Mouse (Mus musculus) forebrain, embryonic 10.5 days (tissue): ENCODE measurements around the gene Spz1. TPM values are rescaled to one million over a fixed set of nuclear protein-coding genes. Genes with fewer than 3 reads are reported as not detected.
"Not testable (repeated sequence)": the region's sequence is repeated elsewhere in the genome, so short reads cannot be mapped to it uniquely, and the experiment has no call there.

ENCODE experiments used
- DNase-seq: peaks from one replicate; pipeline ENCODE4 v3.0.0-alpha.2; 2017; ENCODE audit warnings: low spot score; ENCODE audit errors: extremely low spot score
- H3K27ac ChIP-seq: fragments of 300-500 bp; sonication (generic); 2 replicates; pipeline ENCODE4 v1.5.1; 2016; ENCODE audit warnings: mild to moderate bottlenecking
- H3K27me3 ChIP-seq: fragments of 300-500 bp; sonication (generic); 2 replicates; pipeline ENCODE4 v1.6.1; 2016; ENCODE audit warnings: mild to moderate bottlenecking; ENCODE audit not compliant: poor library complexity, severe bottlenecking
- H3K36me3 ChIP-seq: fragments of 300-500 bp; sonication (generic); replicated peaks from 2 replicates; pipeline ENCODE4 v1.6.1; 2016; ENCODE audit warnings: mild to moderate bottlenecking, moderate library complexity
- H3K4me1 ChIP-seq: fragments of 300-500 bp; sonication (generic); 2 replicates; pipeline ENCODE4 v1.6.1; 2016
- H3K4me3 ChIP-seq: fragments of 300-500 bp; sonication (generic); 2 replicates; pipeline ENCODE4 v1.5.1; 2016; ENCODE audit warnings: mild to moderate bottlenecking, moderate library complexity
- H3K9me3 ChIP-seq: fragments of 300-500 bp; sonication (generic); 2 replicates; pipeline ENCODE4 v1.6.1; 2016; ENCODE audit warnings: mild to moderate bottlenecking, moderate library complexity
- WGBS: fragments of 180-500 bp; shearing (Covaris S2); methylation state at CpG from one replicate; pipeline ENCODE4 v1.1.7; 2016; 5-methylcytosine and 5-hydroxymethylcytosine counted together
- polyA plus RNA-seq: library from polyadenylated mRNA; unstranded; fragments of >200 nt; fragmentation: Nextera tagmentation; extraction: Ambion mirVana; gene quantifications from 2 replicates; pipeline ENCODE4 v1.2.1, GENCODE M21; 2016

Gene Spz1
- not detected in 2 replicates for polyA plus RNA-seq

- H3K27ac ChIP-seq, result no peak within 1 kb of the TSS
Observed at GRCm38 (mm10) chr13:92576072-92576471, at the start of gene Spz1. Gene Spz1, minus strand, starts transcription at chr13:92576172.

GRCm38 (mm10) chr13:92616459-92616858 lies 40.5 kb upstream of the Spz1 start:
- Histone ChIP-seq H3K9me3 (no peaks in the 10 kb centered on the region), H3K4me1 (peaks cover 14% of the 10 kb centered on the region), H3K27ac (no peak overlapping the region), H3K4me3 (no peak overlapping the region), H3K36me3 (no peaks in the 10 kb centered on the region), H3K27me3 (peaks cover 14% of the 10 kb centered on the region)
- WGBS, result 96% methylated on average over 8 of the region's 8 CpGs
- DNase-seq, result no peak

More at GRCm38 (mm10) chr13:92576072-92576471, at the start of gene Spz1:
- H3K36me3 ChIP-seq, result no peaks in the 10 kb centered on the region
- no peaks in the 10 kb centered on the region for H3K27me3 ChIP-seq
- H3K4me3 ChIP-seq, result no peak within 1 kb of the TSS
- H3K4me1 ChIP-seq, result peaks cover 11% of the 10 kb centered on the region
- H3K9me3 ChIP-seq, result no peaks in the 10 kb centered on the region
- DNase-seq, result no peak

- H3K4me3 ChIP-seq, result no peak overlapping the region
- H3K9me3 ChIP-seq, result no peaks in the 10 kb centered on the region
- no peaks in the 10 kb centered on the region for H3K36me3 ChIP-seq
- H3K4me1 ChIP-seq, result peaks cover 20% of the 10 kb centered on the region
- WGBS, result 83% methylated on average over 5 of the region's 5 CpGs
- peaks cover 14% of the 10 kb centered on the region for H3K27me3 ChIP-seq
- no peak overlapping the region for H3K27ac ChIP-seq
- DNase-seq, result no peak
Observed at GRCm38 (mm10) chr13:92615201-92615600, 39.2 kb upstream of the Spz1 start.

GRCm38 (mm10) chr13:92613094-92613493 lies 37.1 kb upstream of the Spz1 start:
- no peak for DNase-seq
- H3K4me3 ChIP-seq, result no peak overlapping the region
- WGBS, result 91% methylated on average over 5 of the region's 5 CpGs
- no peaks in the 10 kb centered on the region; the same call in 1 of the 2 replicates for H3K9me3 ChIP-seq
- peaks cover 14% of the 10 kb centered on the region for H3K27me3 ChIP-seq
- H3K36me3 ChIP-seq, result no peaks in the 10 kb centered on the region
- H3K27ac ChIP-seq, result no peak overlapping the region
- peaks cover 29% of the 10 kb centered on the region for H3K4me1 ChIP-seq

GRCm38 (mm10) chr13:92611917-92612316 lies 35.9 kb upstream of the Spz1 start:
- peak overlapping the region; percentile 88 for H3K27ac ChIP-seq
- DNase-seq, result no peak
- no peaks in the 10 kb centered on the region for H3K36me3 ChIP-seq
- no peaks in the 10 kb centered on the region; the same call in 1 of the 2 replicates for H3K9me3 ChIP-seq
- peaks cover 29% of the 10 kb centered on the region for H3K4me1 ChIP-seq
- H3K27me3 ChIP-seq, result peaks cover 14% of the 10 kb centered on the region
- peak overlapping the region; percentile 65 for H3K4me3 ChIP-seq
- 4% methylated on average over 7 of the region's 7 CpGs for WGBS

- Histone ChIP-seq H3K27ac (peak overlapping the region; percentile 88), H3K4me3 (peak overlapping the region; percentile 65), H3K36me3 (no peaks in the 10 kb centered on the region), H3K27me3 (peaks cover 14% of the 10 kb centered on the region), H3K9me3 (no peaks in the 10 kb centered on the region; the same call in 1 of the 2 replicates), H3K4me1 (peaks cover 29% of the 10 kb centered on the region)
- DNase-seq, result no peak
- under 1% methylated on average over 43 of the region's 43 CpGs for WGBS
Observed at GRCm38 (mm10) chr13:92611254-92611784, 35.3 kb upstream of the Spz1 start.

- Histone ChIP-seq H3K9me3 (no peaks in the 10 kb centered on the region; the same call in 1 of the 2 replicates), H3K4me3 (peak within 1 kb of the TSS; percentile 65), H3K36me3 (no peaks in the 10 kb centered on the region), H3K27me3 (peaks cover 14% of the 10 kb centered on the region), H3K27ac (peak within 1 kb of the TSS; percentile 88), H3K4me1 (peaks cover 29% of the 10 kb centered on the region)
- peak; percentile 97 for DNase-seq
- under 1% methylated on average over 55 of the region's 55 CpGs for WGBS
Observed at GRCm38 (mm10) chr13:92610311-92611221, 34.6 kb upstream of the Spz1 start, which contains the start of gene Serinc5. Gene Serinc5, plus strand, starts transcription at chr13:92611091.

GRCm38 (mm10) chr13:92609486-92610310 lies 33.7 kb upstream of the Spz1 start:
- H3K4me1 ChIP-seq, result peaks cover 29% of the 10 kb centered on the region
- no peaks in the 10 kb centered on the region; the same call in 1 of the 2 replicates for H3K9me3 ChIP-seq
- 9% methylated on average over 13 of the region's 13 CpGs for WGBS
- peaks cover 14% of the 10 kb centered on the region for H3K27me3 ChIP-seq
- H3K27ac ChIP-seq, result peak overlapping the region; percentile 88
- peak; percentile 29 for DNase-seq
- H3K4me3 ChIP-seq, result peak overlapping the region; percentile 65
- no peaks in the 10 kb centered on the region for H3K36me3 ChIP-seq

GRCm38 (mm10) chr13:92605306-92605705 lies 29.3 kb upstream of the Spz1 start:
- not testable (repeated sequence) for H3K27me3 ChIP-seq, H3K9me3 ChIP-seq, H3K4me1 ChIP-seq, H3K4me3 ChIP-seq, DNase-seq, H3K36me3 ChIP-seq, H3K27ac ChIP-seq
- WGBS, result 83% methylated on average over 4 of the region's 4 CpGs

- WGBS, result 72% methylated on average over 3 of the region's 3 CpGs
- no peak for DNase-seq
- H3K9me3 ChIP-seq, result no peaks in the 10 kb centered on the region
- H3K27me3 ChIP-seq, result peaks cover 4% of the 10 kb centered on the region
- H3K27ac ChIP-seq, result peak overlapping the region; percentile 35; the same call in 1 of the 2 replicates
- no peak overlapping the region for H3K4me3 ChIP-seq
- no peaks in the 10 kb centered on the region for H3K36me3 ChIP-seq
- peaks cover 52% of the 10 kb centered on the region for H3K4me1 ChIP-seq
Observed at GRCm38 (mm10) chr13:92595424-92595823, 19.5 kb upstream of the Spz1 start.

- Histone ChIP-seq H3K9me3 (no peaks in the 10 kb centered on the region), H3K27me3 (peaks cover 4% of the 10 kb centered on the region), H3K4me1 (peaks cover 53% of the 10 kb centered on the region), H3K36me3 (no peaks in the 10 kb centered on the region), H3K4me3 (no peak overlapping the region), H3K27ac (no peak overlapping the region)
- DNase-seq, result no peak
- 87% methylated on average over 3 of the region's 3 CpGs for WGBS
Observed at GRCm38 (mm10) chr13:92594907-92595306, 18.9 kb upstream of the Spz1 start.

- no peaks in the 10 kb centered on the region for H3K36me3 ChIP-seq
- 49% methylated on average over 6 of the region's 6 CpGs for WGBS
- H3K9me3 ChIP-seq, result no peaks in the 10 kb centered on the region
- peaks cover 4% of the 10 kb centered on the region for H3K27me3 ChIP-seq
- no peak for DNase-seq
- H3K4me3 ChIP-seq, result no peak overlapping the region
- peaks cover 53% of the 10 kb centered on the region for H3K4me1 ChIP-seq
- H3K27ac ChIP-seq, result peak overlapping the region; percentile 72
Observed at GRCm38 (mm10) chr13:92594481-92594880, 18.5 kb upstream of the Spz1 start.
